Mouse (Mus musculus) left cerebral cortex, adult 9 months (tissue): Measurements from ENCODE around the gene Mrpl45.
"Not testable (repeated sequence)": the region's sequence is repeated elsewhere in the genome, so short reads cannot be mapped to it uniquely, and the experiment has no call there.

Source experiments
- DNase-seq, 2 experiments: peaks; one replicate each; pipeline ENCODE4 v3.0.0; 2022; ENCODE audit warnings: low spot score in 2 of 2

Mrpl45 gene

GRCm38 (mm10) chr11:97315504-97316503 lies at the start of gene Mrpl45:
Gene Mrpl45, plus strand, starts transcription at chr11:97315716.
- peak; percentile 96 to 99 for DNase-seq

GRCm38 (mm10) chr11:97266544-97266943 lies 49.0 kb upstream of the Mrpl45 start:
- not testable (repeated sequence) for DNase-seq

- not testable (repeated sequence) for DNase-seq
These were observed 45.5 kb upstream of the Mrpl45 start for GRCm38 (mm10) chr11:97270004-97270403.

- no peak for DNase-seq
These were observed 42.7 kb upstream of the Mrpl45 start for GRCm38 (mm10) chr11:97272835-97273234.

GRCm38 (mm10) chr11:97273613-97274012 lies 41.9 kb upstream of the Mrpl45 start:
- no peak for DNase-seq

- DNase-seq = not testable (repeated sequence)
These were observed 40.6 kb upstream of the Mrpl45 start for GRCm38 (mm10) chr11:97274947-97275346.

GRCm38 (mm10) chr11:97275349-97275748 lies 40.2 kb upstream of the Mrpl45 start:
- DNase-seq = no peak

GRCm38 (mm10) chr11:97276019-97276418 lies 39.5 kb upstream of the Mrpl45 start:
- DNase-seq = no peak

- DNase-seq = no peak
These were observed 38.4 kb upstream of the Mrpl45 start for GRCm38 (mm10) chr11:97277166-97277565.

- DNase-seq = no peak
These were observed 37.1 kb upstream of the Mrpl45 start for GRCm38 (mm10) chr11:97278456-97278855.

- peak in 1 of 2 experiments; percentile 8 for DNase-seq
These were observed 36.5 kb upstream of the Mrpl45 start for GRCm38 (mm10) chr11:97279040-97279404.

GRCm38 (mm10) chr11:97279405-97280215 lies 35.9 kb upstream of the Mrpl45 start:
- DNase-seq = peak in 1 of 2 experiments; percentile 50

GRCm38 (mm10) chr11:97280216-97280861 lies 35.2 kb upstream of the Mrpl45 start, which contains the start of gene Npepps:
Gene Npepps, minus strand, starts transcription at chr11:97280638.
- DNase-seq = peak in 1 of 2 experiments; percentile 60

- no peak for DNase-seq
These were observed 33.3 kb upstream of the Mrpl45 start for GRCm38 (mm10) chr11:97282179-97282578.

- DNase-seq = no peak
These were observed 30.7 kb upstream of the Mrpl45 start for GRCm38 (mm10) chr11:97284854-97285253.

GRCm38 (mm10) chr11:97285852-97286775 lies 29.4 kb upstream of the Mrpl45 start:
- DNase-seq = no peak

- no peak for DNase-seq
These were observed 28.5 kb upstream of the Mrpl45 start for GRCm38 (mm10) chr11:97286973-97287372.

- DNase-seq = no peak
These were observed 27.9 kb upstream of the Mrpl45 start for GRCm38 (mm10) chr11:97287643-97288042.

GRCm38 (mm10) chr11:97289276-97290230 lies 26.0 kb upstream of the Mrpl45 start:
- peak; percentile 48 to 69 for DNase-seq
